Mouse (Mus musculus): Measurements from ENCODE around the gene Fbln2. TPM values are rescaled to one million over a fixed set of nuclear protein-coding genes. Genes with fewer than 3 reads are reported as not detected.

The Fbln2 gene
- polyA plus RNA-seq, 1 experiment from 2014 or later, result 32.1 TPM

DNA sequence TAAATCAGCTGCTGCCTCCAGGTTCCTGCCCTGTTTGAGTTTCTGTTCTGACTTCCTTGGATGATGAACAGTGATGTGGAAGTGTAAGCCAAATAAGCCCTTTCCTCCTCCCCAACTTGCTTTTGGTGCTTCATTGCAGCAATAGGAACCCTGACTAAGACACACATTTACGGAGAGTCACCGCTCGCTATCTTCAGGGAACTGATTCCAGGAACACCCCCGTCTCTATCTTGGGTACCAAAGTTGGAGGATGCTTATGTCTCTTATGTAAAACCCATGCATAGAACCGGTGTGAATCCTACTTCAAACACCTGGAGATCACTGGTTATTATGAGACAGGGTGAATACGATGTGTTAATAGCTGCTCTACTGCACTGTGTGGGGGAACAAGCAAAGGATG lies 31.1 kb downstream of the Fbln2 start:
- no peak overlapping the region for H3K27ac ChIP-seq (replicated peaks)
- DNase-seq (ENCODE audit: low spot score) (no peak), ATAC-seq (ENCODE audit: low FRiP score, low TSS enrichment) (no peak)
- H3K36me3 ChIP-seq (ENCODE audit: control insufficient read depth, insufficient read depth, low read length), result no peaks in the 10 kb centered on the region
- H3K4me1 ChIP-seq (replicated peaks; ENCODE audit: control insufficient read depth, insufficient read depth), result no peaks in the 10 kb centered on the region
- no peak overlapping the region for H3K9ac ChIP-seq (ENCODE audit: low read length)
- no peaks in the 10 kb centered on the region for H3K27me3 ChIP-seq (ENCODE audit: control insufficient read depth, insufficient read depth, low read length)
- H3K4me3 ChIP-seq (ENCODE audit: low read depth, low read length), result no peak overlapping the region
- no peaks in the 10 kb centered on the region for H3K9me3 ChIP-seq (ENCODE audit: control insufficient read depth, low read length)
- WGBS, result 89% methylated on average over 6 of the region's 6 CpGs
- TF ChIP-seq CTCF (IDR thresholded peaks at IDR 0.05; ENCODE audit: low read depth) (no peak), EP300 (optimal IDR thresholded peaks at IDR 0.05) (no peak)
- no peak overlapping the region for H3K4me2 ChIP-seq (replicated peaks; ENCODE audit: low read depth)

DNA sequence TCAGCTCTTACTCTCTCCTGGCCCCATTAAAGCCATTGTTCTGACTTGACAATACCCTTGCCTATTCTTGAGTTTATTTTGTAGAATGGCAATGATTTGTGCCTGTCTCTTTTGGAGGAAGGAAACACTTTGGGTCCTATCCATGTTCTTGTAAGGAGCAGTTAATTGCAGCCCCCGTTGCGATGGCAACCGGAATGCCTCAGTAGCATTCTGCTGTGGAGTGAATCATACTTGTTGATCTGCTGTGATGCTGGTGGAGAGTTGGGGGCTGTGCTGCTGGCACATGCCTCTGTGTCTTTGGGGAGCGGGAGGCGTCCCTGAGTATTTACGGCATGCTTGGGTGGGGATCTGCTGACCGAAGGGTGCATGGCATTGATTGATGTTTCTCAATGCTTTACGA lies 32.1 kb downstream of the Fbln2 start:
- Histone ChIP-seq H3K9ac (ENCODE audit: low read length) (no peak overlapping the region), H3K4me2 (replicated peaks; ENCODE audit: low read depth) (no peak overlapping the region), H3K9me3 (ENCODE audit: control insufficient read depth, low read length) (no peaks in the 10 kb centered on the region), H3K27me3 (ENCODE audit: control insufficient read depth, insufficient read depth, low read length) (no peaks in the 10 kb centered on the region), H3K4me3 (ENCODE audit: low read depth, low read length) (no peak overlapping the region), H3K27ac (replicated peaks) (no peak overlapping the region), H3K36me3 (ENCODE audit: control insufficient read depth, insufficient read depth, low read length) (no peaks in the 10 kb centered on the region), H3K4me1 (replicated peaks; ENCODE audit: control insufficient read depth, insufficient read depth) (no peaks in the 10 kb centered on the region)
- TF ChIP-seq CTCF (IDR thresholded peaks at IDR 0.05; ENCODE audit: low read depth) (no peak), EP300 (optimal IDR thresholded peaks at IDR 0.05) (no peak)
- ATAC-seq (ENCODE audit: low FRiP score, low TSS enrichment), result no peak
- WGBS, result 61% methylated on average over 8 of the region's 8 CpGs
- no peak for DNase-seq (ENCODE audit: low spot score)

DNA sequence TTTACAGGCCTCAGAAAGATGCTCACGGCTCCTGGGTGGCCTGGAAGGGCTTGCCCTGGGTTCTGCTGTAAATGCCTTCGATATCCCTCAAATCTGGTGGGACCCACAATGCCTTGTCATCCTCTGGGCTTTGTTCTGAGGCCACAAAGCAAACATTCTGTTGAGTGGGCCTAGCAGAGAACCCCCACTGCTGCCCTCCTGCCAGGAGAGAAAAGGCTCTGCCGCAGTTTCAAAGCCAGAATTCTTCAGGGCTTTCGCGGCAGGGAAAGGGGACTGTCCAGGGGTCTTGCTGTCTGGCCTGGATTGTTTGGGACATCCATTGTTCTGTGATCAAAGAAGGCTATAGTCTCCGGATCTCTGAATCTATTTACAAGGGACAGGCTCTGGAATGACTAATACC lies 33.1 kb downstream of the Fbln2 start:
- no peak overlapping the region for H3K27ac ChIP-seq (replicated peaks)
- H3K36me3 ChIP-seq (ENCODE audit: control insufficient read depth, insufficient read depth, low read length), result no peaks in the 10 kb centered on the region
- H3K27me3 ChIP-seq (ENCODE audit: control insufficient read depth, insufficient read depth, low read length), result no peaks in the 10 kb centered on the region
- H3K4me2 ChIP-seq (replicated peaks; ENCODE audit: low read depth), result no peak overlapping the region
- ATAC-seq (ENCODE audit: low FRiP score, low TSS enrichment), result no peak
- WGBS, result 41% methylated on average over 6 of the region's 6 CpGs
- DNase-seq (ENCODE audit: low spot score), result no peak
- TF ChIP-seq EP300 (optimal IDR thresholded peaks at IDR 0.05), result no peak
- H3K9me3 ChIP-seq (ENCODE audit: control insufficient read depth, low read length), result 0 out of 2 replicates have a peak, but pooled peaks cover 2% of the 10 kb centered on the region
- H3K4me1 ChIP-seq (replicated peaks; ENCODE audit: control insufficient read depth, insufficient read depth), result no peaks in the 10 kb centered on the region
- H3K9ac ChIP-seq (ENCODE audit: low read length), result no peak overlapping the region
- no peak overlapping the region for H3K4me3 ChIP-seq (ENCODE audit: low read depth, low read length)

DNA sequence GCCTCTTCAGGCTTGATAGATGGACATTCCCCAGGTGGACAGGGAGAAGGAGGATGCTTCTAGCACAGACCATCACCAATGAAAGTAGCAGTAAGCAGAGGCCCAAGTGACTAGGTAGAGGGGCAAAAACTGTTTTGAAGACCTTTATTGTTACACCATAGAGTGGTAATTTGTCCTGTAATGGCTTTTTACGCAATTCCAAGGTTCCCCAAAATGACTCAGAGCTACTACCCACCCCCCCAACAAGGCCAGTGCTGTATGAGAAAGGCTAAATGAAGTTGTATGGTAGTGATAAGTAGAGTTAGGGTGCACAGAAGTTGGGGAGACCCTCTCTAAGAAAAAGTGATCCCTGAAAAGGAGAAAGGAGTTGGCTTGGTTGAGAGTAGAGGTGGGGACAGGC lies 35.1 kb downstream of the Fbln2 start:
- 0 out of 2 replicates have a peak, but pooled peaks cover 2% of the 10 kb centered on the region for H3K9me3 ChIP-seq (ENCODE audit: control insufficient read depth, low read length)
- no peaks in the 10 kb centered on the region for H3K4me1 ChIP-seq (replicated peaks; ENCODE audit: control insufficient read depth, insufficient read depth)
- no peak overlapping the region for H3K9ac ChIP-seq (ENCODE audit: low read length)
- no peaks in the 10 kb centered on the region for H3K27me3 ChIP-seq (ENCODE audit: control insufficient read depth, insufficient read depth, low read length)
- no peak overlapping the region for H3K27ac ChIP-seq (replicated peaks)
- no peak overlapping the region for H3K4me3 ChIP-seq (ENCODE audit: low read depth, low read length)
- H3K36me3 ChIP-seq (ENCODE audit: control insufficient read depth, insufficient read depth, low read length), result no peaks in the 10 kb centered on the region
- ATAC-seq (ENCODE audit: low FRiP score, low TSS enrichment) (no peak), DNase-seq (ENCODE audit: low spot score) (no peak)
- H3K4me2 ChIP-seq (replicated peaks; ENCODE audit: low read depth), result no peak overlapping the region
- WGBS, result 80% methylated on average over 1 of the region's 1 CpGs
- TF ChIP-seq CTCF (IDR thresholded peaks at IDR 0.05; ENCODE audit: low read depth) (no peak), EP300 (optimal IDR thresholded peaks at IDR 0.05) (no peak)

GRCm38 (mm10) chr6:91248627-91249026 lies 36.4 kb downstream of the Fbln2 start:
- Histone ChIP-seq H3K36me3 (ENCODE audit: control insufficient read depth, insufficient read depth, low read length) (no peaks in the 10 kb centered on the region), H3K27me3 (ENCODE audit: control insufficient read depth, insufficient read depth, low read length) (no peaks in the 10 kb centered on the region), H3K9ac (ENCODE audit: low read length) (no peak overlapping the region), H3K4me1 (replicated peaks; ENCODE audit: control insufficient read depth, insufficient read depth) (no peaks in the 10 kb centered on the region), H3K4me2 (replicated peaks; ENCODE audit: low read depth) (no peak overlapping the region), H3K9me3 (ENCODE audit: control insufficient read depth, low read length) (0 out of 2 replicates have a peak, but pooled peaks cover 2% of the 10 kb centered on the region), H3K27ac (replicated peaks) (no peak overlapping the region), H3K4me3 (ENCODE audit: low read depth, low read length) (no peak overlapping the region)
- no peak for DNase-seq (ENCODE audit: low spot score)
- peak; percentile 43; the same call in 1 of the 2 replicates for ATAC-seq (ENCODE audit: low FRiP score, low TSS enrichment)
- 47% methylated on average over 4 of the region's 4 CpGs for WGBS
- TF ChIP-seq CTCF (IDR thresholded peaks at IDR 0.05; ENCODE audit: low read depth) (no peak), EP300 (optimal IDR thresholded peaks at IDR 0.05) (no peak)

- ATAC-seq (ENCODE audit: low FRiP score, low TSS enrichment) (no peak), DNase-seq (ENCODE audit: low spot score) (no peak)
- no peak overlapping the region for H3K4me3 ChIP-seq (ENCODE audit: low read depth, low read length)
- H3K9ac ChIP-seq (ENCODE audit: low read length), result no peak overlapping the region
- no peaks in the 10 kb centered on the region for H3K27me3 ChIP-seq (ENCODE audit: control insufficient read depth, insufficient read depth, low read length)
- no peaks in the 10 kb centered on the region for H3K36me3 ChIP-seq (ENCODE audit: control insufficient read depth, insufficient read depth, low read length)
- TF ChIP-seq CTCF (IDR thresholded peaks at IDR 0.05; ENCODE audit: low read depth) (peak; percentile 44), EP300 (optimal IDR thresholded peaks at IDR 0.05) (no peak)
- no peak overlapping the region for H3K4me2 ChIP-seq (replicated peaks; ENCODE audit: low read depth)
- no peak overlapping the region for H3K27ac ChIP-seq (replicated peaks)
- 89% methylated on average over 1 of the region's 1 CpGs for WGBS
- H3K4me1 ChIP-seq (replicated peaks; ENCODE audit: control insufficient read depth, insufficient read depth), result no peaks in the 10 kb centered on the region
- H3K9me3 ChIP-seq (ENCODE audit: control insufficient read depth, low read length), result 0 out of 2 replicates have a peak, but pooled peaks cover 2% of the 10 kb centered on the region
Observed at GRCm38 (mm10) chr6:91249797-91250196, 37.5 kb downstream of the Fbln2 start.
